Mouse (Mus musculus) heart, embryonic 12.5 days (tissue): ENCODE measurements around the gene Grcc10. TPM values are rescaled to one million over a fixed set of nuclear protein-coding genes. Genes with fewer than 3 reads are reported as not detected.

Experiments
- ATAC-seq: fragments of 200-750 bp; cut with Nextera tagmentation; 2 replicates; pipeline ENCODE4 v1.8.0; 2017; ENCODE audit warnings: moderate TSS enrichment, moderate library complexity; ENCODE audit not compliant: insufficient number of reproducible peaks, low FRiP score
- H3K27ac ChIP-seq: fragments of 300-500 bp; sonication (generic); 2 replicates; pipeline ENCODE4 v1.5.1; 2016; ENCODE audit warnings: mild to moderate bottlenecking, moderate library complexity; ENCODE audit not compliant: poor library complexity, severe bottlenecking
- H3K27me3 ChIP-seq: fragments of 300-500 bp; sonication (generic); replicated peaks from 2 replicates; pipeline ENCODE4 v1.6.1; 2016; ENCODE audit warnings: mild to moderate bottlenecking, moderate library complexity
- H3K36me3 ChIP-seq: fragments of 300-500 bp; sonication (generic); 2 replicates; pipeline ENCODE4 v1.6.1; 2016; ENCODE audit warnings: mild to moderate bottlenecking, moderate library complexity
- H3K4me1 ChIP-seq: fragments of 300-500 bp; sonication (generic); replicated peaks from 2 replicates; pipeline ENCODE4 v1.6.1; 2016; ENCODE audit warnings: mild to moderate bottlenecking
- H3K4me2 ChIP-seq: fragments of 300-500 bp; sonication (generic); 2 replicates; pipeline ENCODE4 v1.6.1; 2016; ENCODE audit warnings: mild to moderate bottlenecking, moderate library complexity
- H3K4me3 ChIP-seq: fragments of 300-500 bp; sonication (generic); 2 replicates; pipeline ENCODE4 v1.5.1; 2016; ENCODE audit warnings: mild to moderate bottlenecking
- H3K9ac ChIP-seq: fragments of 300-500 bp; sonication (generic); 2 replicates; pipeline ENCODE4 v1.6.1; 2016; ENCODE audit warnings: mild to moderate bottlenecking, moderate library complexity
- H3K9me3 ChIP-seq: fragments of 300-500 bp; sonication (generic); replicated peaks from 2 replicates; pipeline ENCODE4 v1.6.1; 2016; ENCODE audit warnings: mild to moderate bottlenecking, moderate library complexity
- WGBS: fragments of 180-500 bp; shearing (Covaris S2); methylation state at CpG from one replicate; pipeline ENCODE4 v1.1.7; 2016; 5-methylcytosine and 5-hydroxymethylcytosine counted together
- polyA plus RNA-seq: library from polyadenylated mRNA; unstranded; fragments of >200 nt; fragmentation: Nextera tagmentation; extraction: Ambion mirVana; gene quantifications from 2 replicates; pipeline ENCODE4 v1.2.1, GENCODE M21; 2016

The Grcc10 gene
- polyA plus RNA-seq, 1 experiment from 2014 or later: 352 TPM

GRCm38 (mm10) chr6:124770013-124770412, 28.8 kb upstream of the Grcc10 start:
- Histone ChIP-seq H3K4me3 (peak overlapping the region; percentile 53), H3K27ac (0 out of 2 replicates have a peak overlapping the region, but pooled peaks have one; percentile 18), H3K27me3 (peaks cover 33% of the 10 kb centered on the region), H3K9me3 (no peaks in the 10 kb centered on the region), H3K4me1 (peaks cover 26% of the 10 kb centered on the region), H3K4me2 (peak overlapping the region; percentile 81), H3K36me3 (no peaks in the 10 kb centered on the region), H3K9ac (peak overlapping the region; percentile 66)
- 24% methylated on average over 7 of the region's 7 CpGs for WGBS
- ATAC-seq: no peak

- Histone ChIP-seq H3K9ac (peak within 1 kb of the TSS; percentile 66), H3K36me3 (no peaks in the 10 kb centered on the region), H3K27me3 (peaks cover 33% of the 10 kb centered on the region), H3K27ac (peak within 1 kb of the TSS; percentile 18; the same call in 1 of the 2 replicates), H3K4me2 (peak within 1 kb of the TSS; percentile 81), H3K9me3 (no peaks in the 10 kb centered on the region), H3K4me3 (peak within 1 kb of the TSS; percentile 53), H3K4me1 (peaks cover 26% of the 10 kb centered on the region)
- peak; percentile 75 for ATAC-seq
- under 1% methylated on average over 52 of the region's 54 CpGs for WGBS
Measured at GRCm38 (mm10) chr6:124769101-124769765, 28.1 kb upstream of the Grcc10 start, which contains the start of gene Eno2. Gene Eno2, minus strand, starts transcription at chr6:124769673.

- Histone ChIP-seq H3K9ac (peak overlapping the region; percentile 66), H3K9me3 (no peaks in the 10 kb centered on the region), H3K27me3 (peaks cover 38% of the 10 kb centered on the region), H3K4me3 (peak overlapping the region; percentile 53), H3K27ac (no peak overlapping the region), H3K36me3 (no peaks in the 10 kb centered on the region), H3K4me1 (peaks cover 26% of the 10 kb centered on the region), H3K4me2 (peak overlapping the region; percentile 81)
- 0 out of 2 replicates have a peak, but pooled peaks have one; percentile 1 for ATAC-seq
- 7% methylated on average over 9 of the region's 9 CpGs for WGBS
Measured at GRCm38 (mm10) chr6:124768704-124769044, 27.5 kb upstream of the Grcc10 start.

GRCm38 (mm10) chr6:124767920-124768703, 26.9 kb upstream of the Grcc10 start:
- Histone ChIP-seq H3K36me3 (no peaks in the 10 kb centered on the region), H3K27ac (no peak overlapping the region), H3K4me1 (peaks cover 26% of the 10 kb centered on the region), H3K9ac (peak overlapping the region; percentile 66; the same call in 1 of the 2 replicates), H3K27me3 (peaks cover 38% of the 10 kb centered on the region), H3K4me2 (peak overlapping the region; percentile 81), H3K4me3 (peak overlapping the region; percentile 53), H3K9me3 (no peaks in the 10 kb centered on the region)
- WGBS: 20% methylated on average over 19 of the region's 19 CpGs
- ATAC-seq: peak; percentile 31; the same call in 1 of the 2 replicates

- Histone ChIP-seq H3K4me3 (no peak overlapping the region), H3K36me3 (no peaks in the 10 kb centered on the region), H3K9ac (no peak overlapping the region), H3K4me1 (peaks cover 26% of the 10 kb centered on the region), H3K9me3 (no peaks in the 10 kb centered on the region), H3K27me3 (peaks cover 42% of the 10 kb centered on the region), H3K27ac (no peak overlapping the region), H3K4me2 (no peak overlapping the region)
- no peak for ATAC-seq
- 33% methylated on average over 4 of the region's 4 CpGs for WGBS
Measured at GRCm38 (mm10) chr6:124767536-124767919, 26.4 kb upstream of the Grcc10 start.

GRCm38 (mm10) chr6:124765951-124766350, 24.8 kb upstream of the Grcc10 start:
- peaks cover 45% of the 10 kb centered on the region for H3K27me3 ChIP-seq
- no peak overlapping the region for H3K9ac ChIP-seq
- no peaks in the 10 kb centered on the region for H3K9me3 ChIP-seq
- peaks cover 26% of the 10 kb centered on the region for H3K4me1 ChIP-seq
- H3K4me3 ChIP-seq: no peak overlapping the region
- H3K36me3 ChIP-seq: no peaks in the 10 kb centered on the region
- no peak overlapping the region for H3K27ac ChIP-seq
- no peak overlapping the region for H3K4me2 ChIP-seq
- ATAC-seq: no peak
- 75% methylated on average over 7 of the region's 7 CpGs for WGBS

GRCm38 (mm10) chr6:124759259-124759658, 18.1 kb upstream of the Grcc10 start:
- H3K9ac ChIP-seq: peak overlapping the region; percentile 48; the same call in 1 of the 2 replicates
- no peak overlapping the region for H3K4me3 ChIP-seq
- H3K27me3 ChIP-seq: peaks cover 23% of the 10 kb centered on the region; the same call in 1 of the 2 replicates
- H3K4me2 ChIP-seq: peak overlapping the region; percentile 42
- H3K4me1 ChIP-seq: peaks cover 35% of the 10 kb centered on the region
- WGBS: 3% methylated on average over 5 of the region's 5 CpGs
- peak; percentile 31; the same call in 1 of the 2 replicates for ATAC-seq
- H3K9me3 ChIP-seq: no peaks in the 10 kb centered on the region
- peak overlapping the region; percentile 90; the same call in 1 of the 2 replicates for H3K27ac ChIP-seq
- H3K36me3 ChIP-seq: no peaks in the 10 kb centered on the region

GRCm38 (mm10) chr6:124758849-124759232, 17.7 kb upstream of the Grcc10 start:
- H3K36me3 ChIP-seq: no peaks in the 10 kb centered on the region
- peak overlapping the region; percentile 90; the same call in 1 of the 2 replicates for H3K27ac ChIP-seq
- no peak for ATAC-seq
- peak overlapping the region; percentile 42 for H3K4me2 ChIP-seq
- H3K4me1 ChIP-seq: peaks cover 38% of the 10 kb centered on the region
- H3K9me3 ChIP-seq: no peaks in the 10 kb centered on the region
- WGBS: 58% methylated on average over 2 of the region's 2 CpGs
- no peak overlapping the region for H3K4me3 ChIP-seq
- H3K27me3 ChIP-seq: peaks cover 19% of the 10 kb centered on the region; the same call in 1 of the 2 replicates
- H3K9ac ChIP-seq: peak overlapping the region; percentile 48

GRCm38 (mm10) chr6:124757909-124758848, 17.0 kb upstream of the Grcc10 start:
- H3K27me3 ChIP-seq: peaks cover 12% of the 10 kb centered on the region; the same call in 1 of the 2 replicates

GRCm38 (mm10) chr6:124757351-124757880, 16.2 kb upstream of the Grcc10 start:
- Histone ChIP-seq H3K4me1 (peaks cover 43% of the 10 kb centered on the region), H3K36me3 (no peaks in the 10 kb centered on the region), H3K27me3 (0 out of 2 replicates have a peak, but pooled peaks cover 5% of the 10 kb centered on the region), H3K9ac (peak overlapping the region; percentile 95), H3K9me3 (no peaks in the 10 kb centered on the region), H3K4me3 (peak overlapping the region; percentile 81), H3K4me2 (peak overlapping the region; percentile 80), H3K27ac (peak overlapping the region; percentile 90)
- no peak for ATAC-seq
- WGBS: 13% methylated on average over 5 of the region's 5 CpGs

More at GRCm38 (mm10) chr6:124757909-124758848, 17.0 kb upstream of the Grcc10 start:
- Histone ChIP-seq H3K4me3 (peak overlapping the region; percentile 81), H3K4me1 (peaks cover 43% of the 10 kb centered on the region), H3K9ac (peak overlapping the region; percentile 95), H3K9me3 (no peaks in the 10 kb centered on the region), H3K36me3 (no peaks in the 10 kb centered on the region), H3K27ac (peak overlapping the region; percentile 90), H3K4me2 (peak overlapping the region; percentile 80)
- WGBS: 50% methylated on average over 5 of the region's 5 CpGs
- no peak for ATAC-seq
